Mouse (Mus musculus) urinary bladder, adult 2 months (tissue): Measurements from ENCODE around the gene Gm20388. TPM values are rescaled to one million over a fixed set of nuclear protein-coding genes. Genes with fewer than 3 reads are reported as not detected.
"Not testable (repeated sequence)": the region's sequence is repeated elsewhere in the genome, so short reads cannot be mapped to it uniquely, and the experiment has no call there.

Experiments used
- DNase-seq: peaks from one replicate; pipeline ENCODE4 v3.0.0; 2022; ENCODE audit warnings: low spot score
- polyA plus RNA-seq: library from polyadenylated mRNA; depleted of rRNA; stranded (reverse); fragments of >200 nt; gene quantifications from 2 replicates; pipeline ENCODE4 v1.2.3, GENCODE M21; 2012

The Gm20388 gene
- polyA plus RNA-seq, 1 experiment, result 50.2 TPM

- no peak for DNase-seq
Measured at GRCm38 (mm10) chr8:121421009-121421408, 1510.4 kb downstream of the Gm20388 start.

GRCm38 (mm10) chr8:121424080-121424479 is 1513.4 kb downstream of the Gm20388 start:
- no peak for DNase-seq

- no peak for DNase-seq
Measured at GRCm38 (mm10) chr8:121424600-121424999, 1514.0 kb downstream of the Gm20388 start.

- DNase-seq, result no peak
Measured at GRCm38 (mm10) chr8:121431499-121431898, 1520.9 kb downstream of the Gm20388 start.

GRCm38 (mm10) chr8:121433466-121433865 is 1522.8 kb downstream of the Gm20388 start:
- DNase-seq, result no peak

GRCm38 (mm10) chr8:121436656-121437055 is 1526.0 kb downstream of the Gm20388 start:
- DNase-seq, result no peak

- DNase-seq, result no peak
Measured at GRCm38 (mm10) chr8:121437506-121437905, 1526.9 kb downstream of the Gm20388 start.

- no peak for DNase-seq
Measured at GRCm38 (mm10) chr8:121438111-121438510, 1527.5 kb downstream of the Gm20388 start.

GRCm38 (mm10) chr8:121439351-121439750 is 1528.7 kb downstream of the Gm20388 start:
- DNase-seq, result no peak

- DNase-seq, result no peak
Measured at GRCm38 (mm10) chr8:121443361-121443760, 1532.7 kb downstream of the Gm20388 start.

- not testable (repeated sequence) for DNase-seq
Measured at GRCm38 (mm10) chr8:121444521-121444920, 1533.9 kb downstream of the Gm20388 start.

GRCm38 (mm10) chr8:121445027-121445471 is 1534.4 kb downstream of the Gm20388 start:
- no peak for DNase-seq

GRCm38 (mm10) chr8:121446133-121446532 is 1535.5 kb downstream of the Gm20388 start:
- DNase-seq, result no peak

GRCm38 (mm10) chr8:121446862-121447261 is 1536.2 kb downstream of the Gm20388 start:
- no peak for DNase-seq

GRCm38 (mm10) chr8:121450211-121450610 is 1539.6 kb downstream of the Gm20388 start:
- DNase-seq, result no peak

GRCm38 (mm10) chr8:121451404-121452076 is 1540.9 kb downstream of the Gm20388 start:
- DNase-seq, result no peak

GRCm38 (mm10) chr8:121454737-121455136 is 1544.1 kb downstream of the Gm20388 start:
- DNase-seq, result no peak

- DNase-seq, result no peak
Measured at GRCm38 (mm10) chr8:121461192-121461591, 1550.6 kb downstream of the Gm20388 start.

- DNase-seq, result no peak
Measured at GRCm38 (mm10) chr8:121462092-121462491, 1551.5 kb downstream of the Gm20388 start.

- no peak for DNase-seq
Measured at GRCm38 (mm10) chr8:121468083-121469071, 1557.7 kb downstream of the Gm20388 start.

- DNase-seq, result no peak
Measured at GRCm38 (mm10) chr8:121474161-121474897, 1563.7 kb downstream of the Gm20388 start.

GRCm38 (mm10) chr8:121474898-121475284 is 1564.2 kb downstream of the Gm20388 start:
- no peak for DNase-seq
